Mouse (Mus musculus): ENCODE measurements around the gene Rasgrp2.
A peak's percentile ranks its signal among the peaks of the same experiment; 100 is the strongest.

The Rasgrp2 gene

GRCm38 (mm10) chr19:6407816-6408510 is 8.8 kb downstream of the Rasgrp2 start:
- no peak for DNase-seq (ENCODE audit: low spot score)

GRCm38 (mm10) chr19:6408749-6409148 is 9.6 kb downstream of the Rasgrp2 start:
- DNase-seq (ENCODE audit: low spot score): no peak

- DNase-seq (ENCODE audit: low spot score): no peak
Observed at GRCm38 (mm10) chr19:6409176-6409575, 10.0 kb downstream of the Rasgrp2 start.

- no peak for DNase-seq (ENCODE audit: low spot score)
Observed at GRCm38 (mm10) chr19:6409936-6410335, 10.8 kb downstream of the Rasgrp2 start.

GRCm38 (mm10) chr19:6412798-6413197 is 13.7 kb downstream of the Rasgrp2 start:
- no peak for DNase-seq (ENCODE audit: low spot score)

GRCm38 (mm10) chr19:6415454-6415853 is 16.3 kb downstream of the Rasgrp2 start:
- no peak for DNase-seq (ENCODE audit: low spot score)

GRCm38 (mm10) chr19:6416124-6416770 is 17.1 kb downstream of the Rasgrp2 start:
- DNase-seq (ENCODE audit: low spot score): no peak

GRCm38 (mm10) chr19:6416894-6417761 is 18.0 kb downstream of the Rasgrp2 start:
- DNase-seq (ENCODE audit: low spot score): no peak

GRCm38 (mm10) chr19:6418233-6418879 is 19.2 kb downstream of the Rasgrp2 start, which contains the start of gene Nrxn2:
Gene Nrxn2 (plus strand): TSS chr19:6418731.
- peak; percentile 78 for DNase-seq (ENCODE audit: low spot score)

- DNase-seq (ENCODE audit: low spot score): no peak
Observed at GRCm38 (mm10) chr19:6418984-6419692, 20.0 kb downstream of the Rasgrp2 start.

- no peak for DNase-seq (ENCODE audit: low spot score)
Observed at GRCm38 (mm10) chr19:6419805-6420310, 20.7 kb downstream of the Rasgrp2 start.

GRCm38 (mm10) chr19:6420481-6421210 is 21.5 kb downstream of the Rasgrp2 start:
- DNase-seq (ENCODE audit: low spot score): no peak

GRCm38 (mm10) chr19:6421211-6421590 is 22.1 kb downstream of the Rasgrp2 start:
- DNase-seq (ENCODE audit: low spot score): no peak

GRCm38 (mm10) chr19:6422014-6422413 is 22.9 kb downstream of the Rasgrp2 start:
- no peak for DNase-seq (ENCODE audit: low spot score)

- no peak for DNase-seq (ENCODE audit: low spot score)
Observed at GRCm38 (mm10) chr19:6423241-6423640, 24.1 kb downstream of the Rasgrp2 start.

GRCm38 (mm10) chr19:6424137-6424881 is 25.2 kb downstream of the Rasgrp2 start:
- no peak for DNase-seq (ENCODE audit: low spot score)

- no peak for DNase-seq (ENCODE audit: low spot score)
Observed at GRCm38 (mm10) chr19:6425595-6425994, 26.5 kb downstream of the Rasgrp2 start.

GRCm38 (mm10) chr19:6426703-6427500 is 27.8 kb downstream of the Rasgrp2 start:
- DNase-seq (ENCODE audit: low spot score): peak; percentile 36
